Mouse (Mus musculus) naive thymus-derived CD4-positive, alpha-beta T cell, adult 2 months (primary cell): Measurements from ENCODE around the gene Olfr1278.
"Not testable (repeated sequence)": the region's sequence is repeated elsewhere in the genome, so short reads cannot be mapped to it uniquely, and the experiment has no call there.

Source experiments
- DNase-seq: peaks from one replicate; pipeline ENCODE4 v3.0.0-alpha.2; 2011; ENCODE audit warnings: low read depth

Gene Olfr1278

DNA sequence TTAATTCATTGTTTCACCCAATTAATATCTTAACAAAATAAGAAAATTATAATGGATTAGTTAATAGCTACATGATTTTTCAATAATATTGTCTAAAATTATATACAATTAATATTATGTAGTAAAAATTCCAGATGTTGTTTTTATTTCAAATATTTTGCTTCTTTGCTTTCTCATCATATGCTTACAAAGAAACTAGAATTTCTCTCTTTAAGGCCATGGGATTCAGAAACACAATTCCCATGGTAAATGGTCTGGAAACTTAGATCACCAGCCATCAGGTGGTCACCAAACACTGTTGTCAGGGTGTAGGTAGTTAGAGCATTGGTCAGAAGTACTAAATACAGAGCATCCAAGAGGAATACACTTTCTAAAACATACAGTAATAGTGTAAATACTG lies at the start of gene Olfr1278:
Olfr1278 (plus strand) TSS at position 301 of the 400 bp plus-strand sequence.
- DNase-seq: no peak

DNA sequence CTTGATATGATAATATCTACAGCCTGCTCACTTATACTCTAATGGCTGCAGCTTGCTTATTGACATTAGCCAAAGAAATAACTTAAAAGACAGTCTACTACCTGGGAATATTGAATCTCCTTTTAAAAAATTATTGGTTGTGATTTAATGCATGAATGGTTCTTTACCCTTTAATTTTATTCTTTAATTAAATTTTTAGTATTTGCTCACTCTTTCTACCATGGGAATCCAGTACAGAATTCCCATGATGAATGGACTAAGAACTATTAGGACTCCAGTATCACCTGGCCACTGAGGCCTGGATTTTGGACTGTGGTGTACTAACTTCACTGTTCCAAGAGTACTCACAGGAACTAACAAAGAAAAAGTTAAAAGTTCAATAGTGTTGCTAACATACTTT lies 35.7 kb upstream of the Olfr1278 start, which contains the start of gene Olfr1276:
Olfr1276 (plus strand) TSS at position 301 of the 400 bp plus-strand sequence.
- DNase-seq: no peak

DNA sequence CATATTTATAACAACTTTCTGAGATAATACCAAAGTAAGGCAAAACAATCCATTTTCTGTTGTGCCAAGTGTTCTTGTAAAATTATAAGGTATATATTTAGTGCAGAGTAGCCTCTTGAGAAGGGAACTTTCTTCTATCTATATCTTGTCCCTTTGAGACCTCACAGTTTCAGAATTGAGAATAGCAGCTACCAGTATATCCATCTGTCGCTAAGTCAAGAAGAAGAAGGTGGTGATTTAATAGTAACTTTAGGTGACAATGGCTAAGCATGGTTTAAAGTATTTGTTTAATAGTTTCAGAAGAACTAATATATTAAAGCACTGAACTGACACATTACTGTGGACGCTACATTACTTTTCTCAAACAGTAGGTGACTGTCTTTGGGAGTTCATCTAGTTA lies 15.9 kb upstream of the Olfr1278 start, which contains the start of gene Olfr1277:
Olfr1277 (minus strand) TSS at position 101 of the 400 bp plus-strand sequence.
- no peak for DNase-seq

GRCm38 (mm10) chr2:111298541-111298940 lies 8.6 kb downstream of the Olfr1278 start:
- no peak for DNase-seq

- no peak for DNase-seq
These were observed 10.4 kb downstream of the Olfr1278 start, which contains the start of gene Olfr1279 for GRCm38 (mm10) chr2:111300374-111300773. Gene Olfr1279 (plus strand): TSS chr2:111300635.

GRCm38 (mm10) chr2:111313717-111314116 lies 23.8 kb downstream of the Olfr1278 start, which contains the start of gene Olfr1280:
Gene Olfr1280 (plus strand): TSS chr2:111314017.
- no peak for DNase-seq

GRCm38 (mm10) chr2:111326220-111326619 lies 36.3 kb downstream of the Olfr1278 start, which contains the start of gene Olfr1281:
Gene Olfr1281 (plus strand): TSS chr2:111326520.
- DNase-seq: no peak

- DNase-seq: not testable (repeated sequence)
These were observed 43.8 kb downstream of the Olfr1278 start for GRCm38 (mm10) chr2:111333721-111334120.

- DNase-seq: no peak
These were observed 46.0 kb downstream of the Olfr1278 start, which contains the start of gene Olfr1282 for GRCm38 (mm10) chr2:111335976-111336375. Gene Olfr1282 (minus strand): TSS chr2:111336076.
